Mouse (Mus musculus): ENCODE measurements around the gene Tmed5. TPM values are rescaled to one million over a fixed set of nuclear protein-coding genes. Genes with fewer than 3 reads are reported as not detected.

The Tmed5 gene
- total RNA-seq (2014; fragmentation: Nextera tagmentation) (40.3 and 43.8 TPM in 2 replicates), total RNA-seq (2017) (31.0 and 48.4 TPM in 2 replicates), polyA plus RNA-seq (2012) (31.8 and 43.3 TPM in 2 replicates)

GRCm38 (mm10) chr5:108132441-108133243 is at the start of gene Tmed5, which contains the start of gene Ccdc18:
Gene Tmed5, minus strand, starts transcription at chr5:108132620.
Gene Ccdc18, plus strand, starts transcription at chr5:108132875.
- TF ChIP-seq CTCF (IDR thresholded peaks at IDR 0.05; ENCODE audit: low read depth, low read length): no peak
- TF ChIP-seq GATA2 (IDR thresholded peaks at IDR 0.05; ENCODE audit: borderline replicate concordance, low read depth, low read length): no peak
- TF ChIP-seq GATA1 (IDR thresholded peaks at IDR 0.05; ENCODE audit: borderline replicate concordance, low read length): no peak
- peak; percentile 97 for ATAC-seq (ENCODE audit: extremely low read depth, insufficient number of reproducible peaks, low FRiP score, poor library complexity, severe bottlenecking)

GRCm38 (mm10) chr5:108163695-108164094 is 31.3 kb upstream of the Tmed5 start:
- Histone ChIP-seq H3K36me3 (replicated peaks) (peaks cover 2% of the 10 kb centered on the region), H3K4me1 (ENCODE audit: insufficient read depth, low read depth, low read length) (no peaks in the 10 kb centered on the region), H3K4me3 (ENCODE audit: low read depth, low read length) (no peak overlapping the region), H3K9me3 (replicated peaks) (no peaks in the 10 kb centered on the region), H3K27me3 (ENCODE audit: insufficient read depth, low read length) (no peaks in the 10 kb centered on the region)
- DNase-seq (ENCODE audit: low spot score) (no peak), ATAC-seq (ENCODE audit: extremely low read depth, insufficient number of reproducible peaks, low FRiP score, poor library complexity, severe bottlenecking) (no peak)
- TF ChIP-seq CTCF (IDR thresholded peaks at IDR 0.05; ENCODE audit: low read depth, low read length): no peak
- no peak for TF ChIP-seq TAL1 (conservative IDR thresholded peaks at IDR 0.05; ENCODE audit: low read depth, low read length)
- no peak for TF ChIP-seq GATA1 (IDR thresholded peaks at IDR 0.05; ENCODE audit: borderline replicate concordance, low read length)
- TF ChIP-seq GATA2 (IDR thresholded peaks at IDR 0.05; ENCODE audit: borderline replicate concordance, low read depth, low read length): no peak
- no peak for TF ChIP-seq POLR2AphosphoS5 (IDR thresholded peaks at IDR 0.05; ENCODE audit: insufficient replicate concordance, low read depth, low read length)

More at GRCm38 (mm10) chr5:108132441-108133243, at the start of gene Tmed5, which contains the start of gene Ccdc18:
- Histone ChIP-seq H3K36me3 (replicated peaks) (peaks cover 25% of the 10 kb centered on the region), H3K9me3 (replicated peaks) (no peaks in the 10 kb centered on the region), H3K27me3 (ENCODE audit: insufficient read depth, low read length) (no peaks in the 10 kb centered on the region), H3K4me1 (ENCODE audit: insufficient read depth, low read depth, low read length) (peaks cover 18% of the 10 kb centered on the region), H3K4me3 (ENCODE audit: low read depth, low read length) (peak within 1 kb of the TSS; percentile 100)
- DNase-seq (ENCODE audit: low spot score): peak; percentile 92

GRCm38 (mm10) chr5:108160796-108161195 is 28.4 kb upstream of the Tmed5 start:
- ATAC-seq (ENCODE audit: extremely low read depth, insufficient number of reproducible peaks, low FRiP score, poor library complexity, severe bottlenecking): no peak
- H3K36me3 ChIP-seq (replicated peaks): peaks cover 2% of the 10 kb centered on the region
- no peaks in the 10 kb centered on the region for H3K4me1 ChIP-seq (ENCODE audit: insufficient read depth, low read depth, low read length)
- TF ChIP-seq GATA2 (IDR thresholded peaks at IDR 0.05; ENCODE audit: borderline replicate concordance, low read depth, low read length): no peak
- no peak for TF ChIP-seq TAL1 (conservative IDR thresholded peaks at IDR 0.05; ENCODE audit: low read depth, low read length)
- TF ChIP-seq POLR2AphosphoS5 (IDR thresholded peaks at IDR 0.05; ENCODE audit: insufficient replicate concordance, low read depth, low read length): no peak
- TF ChIP-seq CTCF (IDR thresholded peaks at IDR 0.05; ENCODE audit: low read depth, low read length): no peak
- no peak for TF ChIP-seq GATA1 (IDR thresholded peaks at IDR 0.05; ENCODE audit: borderline replicate concordance, low read length)
- no peaks in the 10 kb centered on the region for H3K9me3 ChIP-seq (replicated peaks)
- DNase-seq (ENCODE audit: low spot score): no peak
- no peaks in the 10 kb centered on the region for H3K27me3 ChIP-seq (ENCODE audit: insufficient read depth, low read length)
- H3K4me3 ChIP-seq (ENCODE audit: low read depth, low read length): no peak overlapping the region

GRCm38 (mm10) chr5:108152592-108152991 is 20.2 kb upstream of the Tmed5 start:
- H3K4me3 ChIP-seq (ENCODE audit: low read depth, low read length): no peak overlapping the region
- ATAC-seq (ENCODE audit: extremely low read depth, insufficient number of reproducible peaks, low FRiP score, poor library complexity, severe bottlenecking) (no peak), DNase-seq (ENCODE audit: low spot score) (no peak)
- peaks cover 17% of the 10 kb centered on the region for H3K36me3 ChIP-seq (replicated peaks)
- H3K4me1 ChIP-seq (ENCODE audit: insufficient read depth, low read depth, low read length): peaks cover 2% of the 10 kb centered on the region; the same call in 1 of the 2 replicates
- no peaks in the 10 kb centered on the region for H3K27me3 ChIP-seq (ENCODE audit: insufficient read depth, low read length)
- TF ChIP-seq GATA2 (IDR thresholded peaks at IDR 0.05; ENCODE audit: borderline replicate concordance, low read depth, low read length) (no peak), POLR2AphosphoS5 (IDR thresholded peaks at IDR 0.05; ENCODE audit: insufficient replicate concordance, low read depth, low read length) (no peak), CTCF (IDR thresholded peaks at IDR 0.05; ENCODE audit: low read depth, low read length) (no peak), GATA1 (IDR thresholded peaks at IDR 0.05; ENCODE audit: borderline replicate concordance, low read length) (no peak), TAL1 (conservative IDR thresholded peaks at IDR 0.05; ENCODE audit: low read depth, low read length) (no peak)
- no peaks in the 10 kb centered on the region for H3K9me3 ChIP-seq (replicated peaks)

GRCm38 (mm10) chr5:108131849-108132440 is 475 bp downstream of the Tmed5 start:
- H3K36me3 ChIP-seq (replicated peaks): peaks cover 29% of the 10 kb centered on the region
- H3K9me3 ChIP-seq (replicated peaks): no peaks in the 10 kb centered on the region
- H3K4me1 ChIP-seq (ENCODE audit: insufficient read depth, low read depth, low read length): peaks cover 18% of the 10 kb centered on the region
- no peak for TF ChIP-seq POLR2AphosphoS5 (IDR thresholded peaks at IDR 0.05; ENCODE audit: insufficient replicate concordance, low read depth, low read length)
- TF ChIP-seq TAL1 (conservative IDR thresholded peaks at IDR 0.05; ENCODE audit: low read depth, low read length): no peak
- no peak for TF ChIP-seq CTCF (IDR thresholded peaks at IDR 0.05; ENCODE audit: low read depth, low read length)
- TF ChIP-seq GATA1 (IDR thresholded peaks at IDR 0.05; ENCODE audit: borderline replicate concordance, low read length): no peak
- no peak for TF ChIP-seq GATA2 (IDR thresholded peaks at IDR 0.05; ENCODE audit: borderline replicate concordance, low read depth, low read length)
- no peaks in the 10 kb centered on the region for H3K27me3 ChIP-seq (ENCODE audit: insufficient read depth, low read length)
- H3K4me3 ChIP-seq (ENCODE audit: low read depth, low read length): peak overlapping the region; percentile 100
- DNase-seq (ENCODE audit: low spot score): peak; percentile 30
- ATAC-seq (ENCODE audit: extremely low read depth, insufficient number of reproducible peaks, low FRiP score, poor library complexity, severe bottlenecking): no peak
